Mouse (Mus musculus): ENCODE results near the gene Gas2l2.

DNA sequence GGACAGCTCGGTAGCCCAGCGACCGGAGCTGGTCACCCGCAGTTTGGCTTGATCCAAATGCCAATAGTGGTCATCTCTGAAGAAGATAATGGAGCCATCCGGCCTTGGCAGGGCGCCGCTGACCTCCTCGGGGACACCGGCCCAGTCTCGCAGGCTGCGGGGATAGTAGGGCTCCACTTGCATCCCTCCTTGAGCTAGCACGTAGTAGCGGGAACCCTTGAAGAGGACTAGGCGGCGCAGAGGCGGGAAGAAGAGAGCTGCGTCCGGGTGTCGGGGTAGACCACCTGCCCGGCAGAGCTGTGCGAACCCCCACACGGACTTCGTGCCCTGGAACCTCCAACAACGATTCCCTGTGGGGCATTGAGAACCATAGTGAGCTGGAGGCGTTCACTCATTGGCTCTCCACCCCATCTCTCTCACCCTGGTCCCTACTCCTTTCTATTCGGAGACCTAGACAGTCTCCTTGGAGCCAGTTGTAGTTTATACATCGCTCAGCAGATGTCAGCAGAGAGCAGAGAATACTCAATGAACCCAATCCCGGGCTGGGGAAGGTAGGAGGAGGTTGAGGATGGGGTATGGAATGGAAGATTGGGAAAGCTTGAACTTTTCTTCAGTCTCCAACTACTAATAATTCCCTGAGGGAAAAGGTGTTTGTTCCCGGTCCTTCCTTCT lies 13.5 kb upstream of the Gas2l2 start:
- TF ChIP-seq POLR2A (IDR thresholded peaks at IDR 0.05; ENCODE audit: borderline replicate concordance, extremely low read depth, low read depth, low read length): no peak
- peak; percentile 28 for TF ChIP-seq CTCF (IDR thresholded peaks at IDR 0.05; ENCODE audit: insufficient read depth, low read length)
